Mouse (Mus musculus) neural tube, postnatal 0 days (tissue): ENCODE measurements around the gene Heatr6. TPM values are rescaled to one million over a fixed set of nuclear protein-coding genes. Genes with fewer than 3 reads are reported as not detected.

ENCODE experiments used
- polyA plus RNA-seq: library from polyadenylated mRNA; unstranded; fragments of >200 nt; fragmentation: Nextera tagmentation; extraction: Ambion mirVana; gene quantifications from 2 replicates; pipeline ENCODE4 v1.2.1, GENCODE M21; 2015

Heatr6 gene
- polyA plus RNA-seq, result 23.4 and 26.1 TPM in 2 replicates

DNA sequence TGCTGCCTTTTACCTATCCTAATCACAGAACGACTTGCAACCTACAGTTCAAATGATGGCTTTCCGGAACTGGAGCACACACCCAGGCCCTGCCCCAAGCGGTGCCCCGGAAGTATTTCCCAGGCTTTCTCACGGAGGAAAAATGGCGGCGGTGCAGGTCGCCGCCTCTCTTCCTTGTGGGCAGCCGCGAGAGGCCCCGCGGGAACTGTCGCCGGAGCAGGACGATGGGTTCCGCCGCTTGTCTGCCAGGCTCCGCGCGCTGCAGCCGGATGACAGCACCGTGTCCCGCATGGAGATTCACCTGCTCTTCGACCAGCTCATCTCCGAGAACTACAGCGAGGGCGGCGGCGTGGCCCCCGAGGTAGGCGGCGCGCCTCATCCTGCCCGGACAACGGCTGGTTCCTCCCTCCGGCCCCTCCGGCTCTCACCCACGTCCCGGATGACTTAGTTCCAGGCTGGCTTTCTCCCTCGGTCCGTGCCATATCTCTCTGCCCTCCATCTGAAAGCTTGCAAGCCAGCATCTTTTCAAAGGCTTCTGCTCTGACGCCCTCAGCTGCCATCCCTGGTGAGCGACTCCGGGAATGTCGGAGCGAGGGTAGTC lies at the start of gene Heatr6:
Heatr6 (plus strand) TSS at position 116 of the 601 bp plus-strand sequence.

DNA sequence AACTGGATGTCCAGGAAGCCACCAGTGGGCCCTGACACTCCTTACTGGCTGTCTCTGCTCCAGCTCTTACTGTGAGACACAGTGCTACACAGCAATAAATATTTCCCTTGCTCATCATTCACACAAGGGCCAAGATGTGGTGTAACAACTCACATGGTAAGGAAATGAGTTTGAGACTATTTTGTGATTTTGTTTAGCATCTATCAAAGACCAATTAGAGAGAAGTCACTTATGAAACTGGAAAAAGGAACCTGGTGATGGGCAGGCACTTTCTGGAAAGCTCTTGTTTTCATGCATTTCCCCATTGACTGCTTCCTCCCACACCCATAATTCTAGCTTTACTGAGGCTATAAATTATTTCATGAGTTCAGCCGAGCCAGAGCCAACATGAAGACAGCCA lies 49.8 kb upstream of the Heatr6 start, which contains the start of gene Wfdc17:
Wfdc17 (plus strand) TSS at position 287 of the 400 bp plus-strand sequence.

GRCm38 (mm10) chr11:83708715-83709114 lies 44.8 kb upstream of the Heatr6 start, which contains the start of gene Wfdc18:
Gene Wfdc18, plus strand, starts transcription at chr11:83709015.

DNA sequence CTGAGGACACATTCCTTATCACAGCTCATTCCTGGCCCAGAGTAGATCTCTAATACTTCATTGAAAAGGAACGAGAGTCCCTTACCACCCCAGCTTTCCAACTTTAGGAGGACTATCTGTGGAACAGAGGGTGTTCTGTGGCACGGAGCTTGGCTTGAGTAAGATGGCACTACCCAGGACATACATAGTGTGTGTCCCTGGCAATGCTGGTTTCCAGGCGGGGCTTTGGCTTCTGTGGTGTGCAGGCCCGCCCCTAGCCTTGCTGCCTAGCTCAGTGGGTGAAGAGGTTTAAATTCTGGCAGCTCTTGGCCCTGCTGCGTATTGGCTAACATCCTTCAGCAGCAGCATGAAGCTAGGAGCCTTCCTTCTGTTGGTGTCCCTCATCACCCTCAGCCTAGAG lies 6.8 kb upstream of the Heatr6 start, which contains the start of gene Wfdc21:
Wfdc21 (plus strand) TSS at position 260 of the 400 bp plus-strand sequence.

Other genes with a start within 250 kb of the Heatr6 start
- not detected in 2 replicates for gene Heatr9, start 231.5 kb upstream of the Heatr6 start, polyA plus RNA-seq
- gene Ccl5, start 223.2 kb upstream of the Heatr6 start, polyA plus RNA-seq, result 0.97 TPM in 1 of 2 replicates, not detected in the other
- 4.3 and 5.3 TPM in 2 replicates for gene Ccl9, start 175.1 kb upstream of the Heatr6 start, polyA plus RNA-seq
- 7.3 and 8.0 TPM in 2 replicates for gene Ccl6, start 160.6 kb upstream of the Heatr6 start, polyA plus RNA-seq
- not detected in 2 replicates for gene Rpl9-ps1, start 108.1 kb upstream of the Heatr6 start, polyA plus RNA-seq
- gene Ccl3, start 104.3 kb upstream of the Heatr6 start, polyA plus RNA-seq, result 1.6 and 2.7 TPM in 2 replicates
- gene Ccl4, start 91.1 kb upstream of the Heatr6 start, polyA plus RNA-seq, result 1.9 TPM in 2 replicates
- 4.1 and 5.1 TPM in 2 replicates for gene Wfdc17, start 49.7 kb upstream of the Heatr6 start, polyA plus RNA-seq
- not detected in 2 replicates for gene Wfdc18, start 44.7 kb upstream of the Heatr6 start, polyA plus RNA-seq
- gene Wfdc21, start 6.8 kb upstream of the Heatr6 start, polyA plus RNA-seq, result 1.1 TPM in 1 of 2 replicates, not detected in the other
- gene Hnf1b, start 96.4 kb downstream of the Heatr6 start, polyA plus RNA-seq, result 0.89 and 0.95 TPM in 2 replicates
- gene Ddx52, start 188.4 kb downstream of the Heatr6 start, polyA plus RNA-seq, result 16.0 and 18.0 TPM in 2 replicates
- 13.0 and 13.8 TPM in 2 replicates for gene Synrg, start 210.7 kb downstream of the Heatr6 start, polyA plus RNA-seq